Mouse (Mus musculus) ovary, adult 18-20 months (tissue): ENCODE measurements around the gene Cd300ld.
"Not testable (repeated sequence)": the region's sequence is repeated elsewhere in the genome, so short reads cannot be mapped to it uniquely, and the experiment has no call there.

Experiments
- DNase-seq: peaks from one replicate; pipeline ENCODE4 v3.0.0; 2022; ENCODE audit warnings: low spot score, mixed read lengths

Gene Cd300ld

GRCm38 (mm10) chr11:114989793-114990192 is at the start of gene Cd300ld:
TSS of gene Cd300ld (minus strand) at chr11:114989922.
- no peak for DNase-seq

DNA sequence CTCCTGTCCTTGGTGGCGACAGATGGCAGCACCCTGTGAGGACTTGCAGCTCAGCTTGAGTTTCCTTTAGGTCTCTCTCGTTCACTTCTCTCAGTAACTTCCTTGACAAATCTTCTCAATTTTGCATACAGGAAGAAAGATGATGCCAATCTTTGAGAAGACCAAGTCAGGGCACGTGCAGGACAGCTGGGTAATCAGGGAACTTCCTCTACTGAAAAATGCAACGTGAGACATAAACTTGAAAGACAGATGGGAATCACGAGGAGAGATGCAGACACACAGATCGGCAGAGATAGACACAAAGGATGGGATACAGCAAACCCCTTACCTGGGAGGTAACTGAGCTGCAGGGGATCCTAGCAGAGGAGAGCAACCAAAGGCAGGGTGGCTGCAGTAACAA is 47.9 kb upstream of the Cd300ld start, which contains the start of gene Cd300ld5:
TSS of gene Cd300ld5 (minus strand) at position 101 of the 400 bp plus-strand sequence.
- not testable (repeated sequence) for DNase-seq

GRCm38 (mm10) chr11:115026912-115027311 is 37.2 kb upstream of the Cd300ld start, which contains the start of gene Cd300ld4:
TSS of gene Cd300ld4 (minus strand) at chr11:115027012.
- not testable (repeated sequence) for DNase-seq

DNA sequence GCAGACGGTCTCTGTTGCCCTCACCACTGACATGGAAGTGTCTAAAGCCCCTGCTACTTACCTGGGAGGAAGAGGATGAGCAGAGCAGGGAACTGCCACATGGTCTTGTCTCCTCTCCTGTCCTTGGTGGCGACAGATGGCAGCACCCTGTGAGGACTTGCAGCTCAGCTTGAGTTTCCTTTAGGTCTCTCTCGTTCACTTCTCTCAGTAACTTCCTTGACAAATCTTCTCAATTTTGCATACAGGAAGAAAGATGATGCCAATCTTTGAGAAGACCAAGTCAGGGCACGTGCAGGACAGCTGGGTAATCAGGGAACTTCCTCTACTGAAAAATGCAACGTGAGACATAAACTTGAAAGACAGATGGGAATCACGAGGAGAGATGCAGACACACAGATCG is 26.4 kb upstream of the Cd300ld start, which contains the start of gene Cd300ld2:
TSS of gene Cd300ld2 (minus strand) at position 101 of the 400 bp plus-strand sequence.
- DNase-seq, result not testable (repeated sequence)

- DNase-seq, result no peak
Measured at GRCm38 (mm10) chr11:115004070-115004469, 14.3 kb upstream of the Cd300ld start.

- DNase-seq, result no peak
Measured at GRCm38 (mm10) chr11:115001474-115002040, 11.8 kb upstream of the Cd300ld start, which contains the start of gene Cd300c2. TSS of gene Cd300c2 (minus strand) at chr11:115001880.

DNA sequence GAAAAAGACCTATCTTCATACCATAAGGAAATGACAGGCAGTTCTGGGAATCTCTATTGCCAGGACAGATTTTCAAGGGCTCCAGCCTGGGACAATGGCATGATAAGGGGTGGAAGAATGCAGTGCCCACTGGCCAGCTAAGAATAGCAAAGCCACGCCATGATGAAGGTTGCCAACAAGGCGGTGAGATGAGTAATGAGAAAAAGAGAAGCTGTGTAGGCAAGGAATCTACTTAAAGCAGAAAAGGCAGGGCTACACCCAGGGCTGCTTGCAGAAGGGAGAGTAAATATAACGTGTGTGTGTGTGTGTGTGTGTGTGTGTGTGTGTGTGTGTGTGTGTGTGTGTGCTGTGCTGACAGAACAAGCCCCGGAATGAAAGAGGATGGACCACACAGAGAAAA is 7.9 kb downstream of the Cd300ld start:
- no peak for DNase-seq

- no peak for DNase-seq
Measured at GRCm38 (mm10) chr11:114972726-114973125, 17.0 kb downstream of the Cd300ld start.

DNA sequence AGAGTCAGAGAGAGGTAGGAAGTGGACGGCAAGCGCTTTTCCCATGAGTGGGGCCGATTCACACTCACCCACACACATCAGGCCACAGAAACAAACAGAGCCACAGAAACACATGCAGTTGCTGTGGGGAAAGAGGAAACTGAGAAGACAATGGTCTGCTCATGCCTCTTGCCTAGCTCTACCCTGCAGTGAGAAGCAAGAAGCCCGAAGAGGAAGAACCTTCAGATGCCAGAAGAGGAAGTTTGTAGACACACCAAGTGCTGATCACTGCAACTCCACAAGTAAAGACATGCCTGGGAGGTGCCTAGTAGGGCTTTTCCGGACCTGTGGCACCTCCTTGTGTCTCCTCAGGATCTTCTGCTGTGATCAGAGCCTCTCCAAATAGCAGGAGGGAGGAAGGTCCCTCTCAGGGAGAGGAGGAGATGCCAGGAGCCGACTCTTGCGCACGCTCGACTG is 20.9 kb downstream of the Cd300ld start, which contains the start of gene Cd300c:
TSS of gene Cd300c (minus strand) at position 406 of the 456 bp plus-strand sequence.
- DNase-seq, result no peak

- DNase-seq, result no peak
Measured at GRCm38 (mm10) chr11:114965182-114965828, 24.4 kb downstream of the Cd300ld start.

DNA sequence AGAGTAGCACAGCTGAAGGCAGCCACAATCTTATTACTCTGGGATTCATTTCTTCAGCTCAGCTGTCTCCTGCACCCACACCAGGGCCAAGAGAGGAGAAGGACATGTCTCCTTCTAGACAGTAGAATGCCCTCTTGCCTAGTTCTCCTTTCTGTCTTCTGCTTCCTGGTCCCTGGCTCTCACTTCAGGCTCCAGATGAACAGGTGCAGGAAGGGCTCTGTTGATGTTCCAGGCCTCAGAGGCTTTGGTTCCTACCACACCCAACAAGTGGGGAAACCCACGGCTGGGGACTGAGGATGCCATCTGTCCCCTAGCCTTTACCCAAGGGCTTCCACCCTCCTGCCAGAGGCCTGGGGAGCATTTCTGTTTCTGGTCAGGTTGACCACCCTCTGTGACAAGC is 29.4 kb downstream of the Cd300ld start:
- DNase-seq, result no peak

GRCm38 (mm10) chr11:114934144-114934543 is 55.6 kb downstream of the Cd300ld start, which contains the start of gene Cd300lb:
TSS of gene Cd300lb (minus strand) at chr11:114934386.
- DNase-seq, result no peak

- DNase-seq, result no peak
Measured at GRCm38 (mm10) chr11:114933591-114933990, 56.1 kb downstream of the Cd300ld start.
